Mouse (Mus musculus) heart, embryonic 14.5 days (tissue): ENCODE measurements around the gene Exoc3. TPM values are rescaled to one million over a fixed set of nuclear protein-coding genes. Genes with fewer than 3 reads are reported as not detected.

Source experiments
- polyA plus RNA-seq: library from polyadenylated mRNA; unstranded; fragments of >200 nt; fragmentation: Nextera tagmentation; extraction: Ambion mirVana; gene quantifications from 2 replicates; pipeline ENCODE4 v1.2.1, GENCODE M21; 2014

The Exoc3 gene
- polyA plus RNA-seq, 1 experiment from 2014 or later: 64.9 TPM

Other genes starting within 250 kb of the Exoc3 start
- gene Zdhhc11, start 244.9 kb downstream of the Exoc3 start, polyA plus RNA-seq: not detected in 2 replicates
- gene Tppp, start 199.3 kb downstream of the Exoc3 start, polyA plus RNA-seq: 5.3 and 7.3 TPM in 2 replicates
- gene Cep72, start 146.4 kb downstream of the Exoc3 start, polyA plus RNA-seq: 10.6 and 12.3 TPM in 2 replicates
- 0.08 and 0.30 TPM in 2 replicates for gene Slc9a3, start 87.3 kb downstream of the Exoc3 start, polyA plus RNA-seq
- 0.98 and 1.1 TPM in 2 replicates for gene Ahrr, start 83.6 kb upstream of the Exoc3 start, polyA plus RNA-seq
- gene Pdcd6, start 108.8 kb upstream of the Exoc3 start, polyA plus RNA-seq: 106 and 109 TPM in 2 replicates
- 496 and 549 TPM in 2 replicates for gene Sdha, start 141.5 kb upstream of the Exoc3 start, polyA plus RNA-seq
- 42.0 and 49.1 TPM in 2 replicates for gene Ccdc127, start 141.6 kb upstream of the Exoc3 start, polyA plus RNA-seq
- 6.6 and 10.1 TPM in 2 replicates for gene Lrrc14b, start 155.3 kb upstream of the Exoc3 start, polyA plus RNA-seq
- 3.5 and 3.8 TPM in 2 replicates for gene Zfp72, start 182.1 kb upstream of the Exoc3 start, polyA plus RNA-seq
- gene Ftl1-ps1, start 191.0 kb upstream of the Exoc3 start, polyA plus RNA-seq: 52.6 and 54.0 TPM in 2 replicates